Mouse (Mus musculus) myocyte (in vitro differentiated cells): ENCODE data around the gene Mrps27.
"Not testable (repeated sequence)": the region's sequence is repeated elsewhere in the genome, so short reads cannot be mapped to it uniquely, and the experiment has no call there.

Source experiments
- CEBPB ChIP-seq: IDR thresholded peaks from 2 replicates; pipeline ENCODE4 v1.6.1; 2011; ENCODE audit warnings: mild to moderate bottlenecking, moderate library complexity; ENCODE audit not compliant: poor library complexity, insufficient read depth, severe bottlenecking
- POLR2A ChIP-seq: IDR thresholded peaks from one replicate; pipeline ENCODE4 v1.6.1; 2011; ENCODE audit warnings: low read depth, mild to moderate bottlenecking, control low read depth, moderate library complexity; ENCODE audit not compliant: insufficient read length
- USF1 ChIP-seq: IDR thresholded peaks from one replicate; pipeline ENCODE4 v1.6.1; 2011; ENCODE audit warnings: low read depth, mild to moderate bottlenecking, control low read depth, moderate library complexity

DNA sequence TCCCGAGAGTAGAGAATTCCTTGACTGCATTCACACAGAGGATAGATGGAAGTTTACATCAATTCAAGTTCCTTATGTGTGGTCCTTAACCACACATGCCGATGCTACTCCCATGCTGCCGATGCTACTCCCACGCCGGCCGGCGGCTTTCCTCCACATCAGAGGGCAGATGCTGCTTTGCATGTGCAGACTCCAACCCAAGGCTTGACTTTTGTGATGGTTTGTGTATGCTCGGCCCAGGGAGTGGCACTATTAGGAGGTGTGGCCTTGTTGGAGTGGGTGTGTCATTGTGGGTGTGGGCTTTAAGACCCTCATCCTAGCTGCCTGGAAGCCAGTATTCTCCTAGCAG, 20.3 kb upstream of the Mrps27 start:
- not testable (repeated sequence) for TF ChIP-seq POLR2A, USF1, CEBPB
